Mouse (Mus musculus): ENCODE measurements around the gene Blcap.

The Blcap gene

GRCm38 (mm10) chr2:157518451-157518850 is 52.6 kb downstream of the Blcap start:
- no peak for DNase-seq

DNA sequence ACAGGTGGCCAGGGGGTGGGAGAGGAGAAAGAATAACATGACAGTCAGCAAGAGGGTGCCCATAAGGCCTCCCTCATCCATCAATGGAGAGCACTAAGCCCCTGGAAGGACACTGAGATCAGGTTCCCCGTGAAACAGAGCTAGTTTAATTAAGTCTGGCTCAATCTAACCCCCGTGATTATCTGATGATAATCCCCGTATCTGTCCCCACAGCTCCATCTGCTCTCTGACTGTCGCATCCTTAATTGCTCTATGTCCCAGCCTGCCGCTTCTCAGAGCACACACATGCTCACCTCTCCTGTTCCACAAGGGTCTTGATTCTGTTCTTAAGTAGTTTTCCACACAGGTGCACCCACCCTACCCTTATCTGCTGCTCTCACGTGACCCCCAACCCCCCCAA is 53.5 kb downstream of the Blcap start:
- DNase-seq: no peak

- DNase-seq: no peak
Measured at GRCm38 (mm10) chr2:157514353-157514752, 56.7 kb downstream of the Blcap start.

DNA sequence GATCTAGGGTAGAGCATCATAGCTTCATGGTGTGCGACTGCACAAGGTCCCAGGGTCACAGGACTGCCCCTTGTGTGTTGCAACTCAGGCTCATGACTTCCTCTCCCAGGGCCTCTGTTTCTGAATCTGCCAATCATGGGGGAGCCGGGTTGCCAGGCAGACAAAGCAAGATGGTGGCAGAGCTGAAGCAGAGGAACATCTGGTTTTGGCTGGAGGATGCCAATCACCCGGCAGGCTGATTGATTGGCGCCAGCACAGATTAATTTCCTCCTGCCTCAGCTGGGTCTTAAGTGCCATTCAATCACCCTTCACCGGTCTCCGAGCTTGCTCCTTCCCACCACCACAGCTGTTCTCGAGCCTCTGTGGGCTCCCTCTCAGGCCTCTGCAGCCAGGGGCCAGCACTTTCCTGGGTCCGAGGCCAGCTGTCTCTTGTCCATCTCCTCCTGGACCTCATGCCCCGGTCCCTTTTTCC is 57.3 kb downstream of the Blcap start:
- DNase-seq: no peak

- DNase-seq: no peak
Measured at GRCm38 (mm10) chr2:157512859-157513258, 58.2 kb downstream of the Blcap start.

DNA sequence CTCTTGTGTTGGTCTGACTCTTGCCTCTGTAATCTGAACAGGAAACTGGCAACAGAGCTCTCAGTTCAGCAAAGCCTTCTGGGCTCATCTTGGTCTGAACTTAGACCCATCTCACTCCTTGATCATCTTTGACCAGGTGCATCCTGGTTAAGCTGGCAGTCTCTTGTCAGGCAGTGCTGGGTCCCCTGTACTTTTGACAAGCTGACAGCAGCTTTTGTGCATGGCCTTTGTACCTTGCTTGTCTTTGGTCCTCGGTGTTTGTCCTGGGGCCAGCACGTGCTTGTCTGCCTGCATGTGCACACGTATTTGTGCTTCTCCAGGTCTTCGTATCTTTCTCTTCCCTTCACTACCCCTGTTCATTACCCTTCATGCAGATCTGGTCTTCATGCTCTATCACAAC is 61.0 kb downstream of the Blcap start:
- no peak for DNase-seq

- DNase-seq: no peak
Measured at GRCm38 (mm10) chr2:157509182-157509581, 61.9 kb downstream of the Blcap start.

GRCm38 (mm10) chr2:157506779-157507178 is 64.3 kb downstream of the Blcap start:
- no peak for DNase-seq
